Mouse (Mus musculus) limb, embryonic 11.5 days (tissue): ENCODE data around the gene Tent5c. TPM values are rescaled to one million over a fixed set of nuclear protein-coding genes. Genes with fewer than 3 reads are reported as not detected.

ENCODE experiments used
- ATAC-seq: fragments of 200-750 bp; cut with Nextera tagmentation; 2 replicates; pipeline ENCODE4 v1.8.0; 2017; ENCODE audit warnings: low read depth; ENCODE audit not compliant: insufficient number of reproducible peaks, low FRiP score, low TSS enrichment
- DNase-seq: peaks from one replicate; pipeline ENCODE4 v3.0.0-alpha.2; 2015; ENCODE audit warnings: low spot score
- H3K27ac ChIP-seq: fragments of 300-500 bp; sonication (generic); replicated peaks from 2 replicates; pipeline ENCODE4 v1.5.1; 2014; ENCODE audit warnings: low read depth, mild to moderate bottlenecking, low read length
- H3K27me3 ChIP-seq: fragments of 300-500 bp; sonication (generic); 2 replicates; pipeline ENCODE4 v1.6.1; 2014; ENCODE audit warnings: mild to moderate bottlenecking, low read length, mixed read lengths; ENCODE audit not compliant: control insufficient read depth, insufficient read depth
- H3K36me3 ChIP-seq: fragments of 300-500 bp; sonication (generic); 2 replicates; pipeline ENCODE4 v1.6.1; 2014; ENCODE audit warnings: mild to moderate bottlenecking, low read length, moderate library complexity, mixed read lengths; ENCODE audit not compliant: control insufficient read depth, insufficient read depth
- H3K4me1 ChIP-seq: fragments of 300-500 bp; sonication (generic); 2 replicates; pipeline ENCODE4 v1.6.1; 2014; ENCODE audit warnings: low read length, mixed read lengths; ENCODE audit not compliant: control insufficient read depth, insufficient read depth
- H3K4me2 ChIP-seq: fragments of 300-500 bp; sonication (generic); 2 replicates; pipeline ENCODE4 v1.6.1; 2014; ENCODE audit warnings: low read depth, mild to moderate bottlenecking, moderate library complexity; ENCODE audit not compliant: severe bottlenecking
- H3K4me3 ChIP-seq: fragments of 300-500 bp; sonication (generic); 2 replicates; pipeline ENCODE4 v1.5.1; 2014; ENCODE audit warnings: low read depth, low read length
- H3K9ac ChIP-seq: fragments of 300-500 bp; sonication (generic); 2 replicates; pipeline ENCODE4 v1.6.1; 2014; ENCODE audit warnings: mild to moderate bottlenecking, low read length
- H3K9me3 ChIP-seq: fragments of 300-500 bp; sonication (generic); 2 replicates; pipeline ENCODE4 v1.6.1; 2016; ENCODE audit warnings: low read length; ENCODE audit not compliant: control insufficient read depth
- WGBS: fragments of 180-500 bp; shearing (Covaris S2); extraction: QIAGEN DNeasy Blood & Tissue Kit; methylation state at CpG from one replicate; pipeline ENCODE4 v1.1.7; 2014; 5-methylcytosine and 5-hydroxymethylcytosine counted together
- polyA plus RNA-seq: library from polyadenylated mRNA; unstranded; fragments of >200 nt; fragmentation: Nextera tagmentation; extraction: Ambion mirVana; gene quantifications from 2 replicates; pipeline ENCODE4 v1.2.1, GENCODE M21; 2014

Gene Tent5c
- 2.7 and 2.9 TPM in 2 replicates for polyA plus RNA-seq

GRCm38 (mm10) chr3:100489133-100490009 lies at the start of gene Tent5c:
Gene Tent5c (minus strand): TSS chr3:100489324.
- 0 out of 2 replicates have a peak, but pooled peaks cover 3% of the 10 kb centered on the region for H3K4me1 ChIP-seq
- H3K27me3 ChIP-seq: peaks cover 18% of the 10 kb centered on the region
- WGBS: under 1% methylated on average over 66 of the region's 73 CpGs
- H3K4me3 ChIP-seq: peak within 1 kb of the TSS; percentile 61
- DNase-seq (peak; percentile 96), ATAC-seq (peak; percentile 91)
- H3K9ac ChIP-seq: peak within 1 kb of the TSS; percentile 50
- no peaks in the 10 kb centered on the region for H3K36me3 ChIP-seq
- H3K27ac ChIP-seq: no peak within 1 kb of the TSS
- H3K4me2 ChIP-seq: peak within 1 kb of the TSS; percentile 92
- no peaks in the 10 kb centered on the region for H3K9me3 ChIP-seq

- no peak overlapping the region for H3K27ac ChIP-seq
- H3K4me2 ChIP-seq: no peak overlapping the region
- H3K9me3 ChIP-seq: no peaks in the 10 kb centered on the region
- H3K27me3 ChIP-seq: no peaks in the 10 kb centered on the region
- ATAC-seq: no peak
- H3K36me3 ChIP-seq: no peaks in the 10 kb centered on the region
- DNase-seq: no peak
- no peaks in the 10 kb centered on the region for H3K4me1 ChIP-seq
- H3K9ac ChIP-seq: no peak overlapping the region
- 96% methylated on average over 2 of the region's 2 CpGs for WGBS
- no peak overlapping the region for H3K4me3 ChIP-seq
These were observed 47.6 kb upstream of the Tent5c start for GRCm38 (mm10) chr3:100536686-100537085.

- H3K27ac ChIP-seq: no peak overlapping the region
- no peaks in the 10 kb centered on the region for H3K4me1 ChIP-seq
- H3K27me3 ChIP-seq: no peaks in the 10 kb centered on the region
- ATAC-seq (no peak), DNase-seq (no peak)
- WGBS: 66% methylated on average over 3 of the region's 4 CpGs
- no peak overlapping the region for H3K4me2 ChIP-seq
- H3K9me3 ChIP-seq: no peaks in the 10 kb centered on the region
- H3K9ac ChIP-seq: no peak overlapping the region
- no peak overlapping the region for H3K4me3 ChIP-seq
- H3K36me3 ChIP-seq: no peaks in the 10 kb centered on the region
These were observed 46.8 kb upstream of the Tent5c start for GRCm38 (mm10) chr3:100535902-100536301.

- 50% methylated on average over 3 of the region's 3 CpGs for WGBS
- Histone ChIP-seq H3K4me1 (no peaks in the 10 kb centered on the region), H3K36me3 (no peaks in the 10 kb centered on the region), H3K27ac (no peak overlapping the region), H3K9ac (no peak overlapping the region), H3K27me3 (no peaks in the 10 kb centered on the region), H3K4me2 (no peak overlapping the region), H3K9me3 (no peaks in the 10 kb centered on the region), H3K4me3 (no peak overlapping the region)
- DNase-seq: no peak
- ATAC-seq: no peak
These were observed 46.2 kb upstream of the Tent5c start for GRCm38 (mm10) chr3:100535298-100535697.

- WGBS: 95% methylated on average over 3 of the region's 3 CpGs
- no peak overlapping the region for H3K9ac ChIP-seq
- H3K4me1 ChIP-seq: no peaks in the 10 kb centered on the region
- no peaks in the 10 kb centered on the region for H3K36me3 ChIP-seq
- no peak overlapping the region for H3K4me3 ChIP-seq
- no peaks in the 10 kb centered on the region for H3K9me3 ChIP-seq
- no peak overlapping the region for H3K27ac ChIP-seq
- DNase-seq (no peak), ATAC-seq (no peak)
- no peaks in the 10 kb centered on the region for H3K27me3 ChIP-seq
- H3K4me2 ChIP-seq: no peak overlapping the region
These were observed 45.3 kb upstream of the Tent5c start for GRCm38 (mm10) chr3:100534394-100534793.

GRCm38 (mm10) chr3:100533429-100533828 lies 44.3 kb upstream of the Tent5c start:
- ATAC-seq (no peak), DNase-seq (no peak)
- Histone ChIP-seq H3K4me3 (no peak overlapping the region), H3K4me2 (no peak overlapping the region), H3K9ac (no peak overlapping the region), H3K4me1 (no peaks in the 10 kb centered on the region), H3K27ac (no peak overlapping the region), H3K27me3 (no peaks in the 10 kb centered on the region), H3K36me3 (no peaks in the 10 kb centered on the region), H3K9me3 (no peaks in the 10 kb centered on the region)

GRCm38 (mm10) chr3:100530919-100531318 lies 41.8 kb upstream of the Tent5c start:
- Histone ChIP-seq H3K27me3 (no peaks in the 10 kb centered on the region), H3K9me3 (no peaks in the 10 kb centered on the region), H3K4me2 (no peak overlapping the region), H3K36me3 (no peaks in the 10 kb centered on the region), H3K27ac (no peak overlapping the region), H3K4me1 (no peaks in the 10 kb centered on the region), H3K9ac (no peak overlapping the region), H3K4me3 (no peak overlapping the region)
- 94% methylated on average over 5 of the region's 5 CpGs for WGBS
- no peak for DNase-seq
- ATAC-seq: no peak

- no peak overlapping the region for H3K4me3 ChIP-seq
- DNase-seq: no peak
- H3K9me3 ChIP-seq: no peaks in the 10 kb centered on the region
- H3K36me3 ChIP-seq: no peaks in the 10 kb centered on the region
- no peak for ATAC-seq
- H3K27me3 ChIP-seq: no peaks in the 10 kb centered on the region
- whole genome bisulfite sequencing: 86% methylated on average over 7 of the region's 7 CpGs
- no peak overlapping the region for H3K9ac ChIP-seq
- H3K4me1 ChIP-seq: no peaks in the 10 kb centered on the region
- H3K27ac ChIP-seq: no peak overlapping the region
- H3K4me2 ChIP-seq: no peak overlapping the region
These were observed 41.2 kb upstream of the Tent5c start for GRCm38 (mm10) chr3:100530244-100530788.
